Mouse (Mus musculus): ENCODE results near the gene Rnf32.

Rnf32 gene

GRCm38 (mm10) chr5:29195570-29196263, at the start of gene Rnf32:
Gene Rnf32 (plus strand): TSS chr5:29195992.
- DNase-seq (ENCODE audit: low spot score in 2 of 2) = peak; percentile 27 to 40

- no peak for DNase-seq (ENCODE audit: low spot score in 2 of 2)
Observed at GRCm38 (mm10) chr5:29150146-29150545, 45.6 kb upstream of the Rnf32 start.

GRCm38 (mm10) chr5:29159849-29160248, 35.9 kb upstream of the Rnf32 start:
- DNase-seq (ENCODE audit: low spot score in 2 of 2) = no peak

GRCm38 (mm10) chr5:29166947-29167346, 28.8 kb upstream of the Rnf32 start:
- DNase-seq (ENCODE audit: low spot score in 2 of 2) = no peak

- DNase-seq (ENCODE audit: low spot score in 2 of 2) = no peak
Observed at GRCm38 (mm10) chr5:29170193-29170592, 25.6 kb upstream of the Rnf32 start.

GRCm38 (mm10) chr5:29171165-29171564, 24.6 kb upstream of the Rnf32 start:
- no peak for DNase-seq (ENCODE audit: low spot score in 2 of 2)

GRCm38 (mm10) chr5:29186798-29187197, 9.0 kb upstream of the Rnf32 start:
- DNase-seq (ENCODE audit: low spot score in 2 of 2) = no peak

GRCm38 (mm10) chr5:29195231-29195569, 592 bp upstream of the Rnf32 start:
- no peak for DNase-seq (ENCODE audit: low spot score in 2 of 2)

GRCm38 (mm10) chr5:29196264-29196658, 469 bp downstream of the Rnf32 start:
- no peak for DNase-seq (ENCODE audit: low spot score in 2 of 2)

- no peak for DNase-seq (ENCODE audit: low spot score in 2 of 2)
Observed at GRCm38 (mm10) chr5:29197187-29197586, 1.4 kb downstream of the Rnf32 start.

GRCm38 (mm10) chr5:29198960-29199488, 3.2 kb downstream of the Rnf32 start:
- no peak for DNase-seq (ENCODE audit: low spot score in 2 of 2)

- DNase-seq (ENCODE audit: low spot score in 2 of 2) = no peak
Observed at GRCm38 (mm10) chr5:29199868-29200267, 4.1 kb downstream of the Rnf32 start.

GRCm38 (mm10) chr5:29205690-29206089, 9.9 kb downstream of the Rnf32 start:
- no peak for DNase-seq (ENCODE audit: low spot score in 2 of 2)

GRCm38 (mm10) chr5:29211980-29212555, 16.3 kb downstream of the Rnf32 start:
- no peak for DNase-seq (ENCODE audit: low spot score in 2 of 2)

GRCm38 (mm10) chr5:29217997-29218396, 22.2 kb downstream of the Rnf32 start:
- DNase-seq (ENCODE audit: low spot score in 2 of 2) = no peak

GRCm38 (mm10) chr5:29224089-29224488, 28.3 kb downstream of the Rnf32 start:
- no peak for DNase-seq (ENCODE audit: low spot score in 2 of 2)

GRCm38 (mm10) chr5:29230481-29230880, 34.7 kb downstream of the Rnf32 start:
- no peak for DNase-seq (ENCODE audit: low spot score in 2 of 2)

- no peak for DNase-seq (ENCODE audit: low spot score in 2 of 2)
Observed at GRCm38 (mm10) chr5:29238379-29238778, 42.6 kb downstream of the Rnf32 start.

GRCm38 (mm10) chr5:29244769-29245168, 49.0 kb downstream of the Rnf32 start:
- no peak for DNase-seq (ENCODE audit: low spot score in 2 of 2)

- DNase-seq (ENCODE audit: low spot score in 2 of 2) = no peak
Observed at GRCm38 (mm10) chr5:29250795-29251495, 55.2 kb downstream of the Rnf32 start.

- DNase-seq (ENCODE audit: low spot score in 2 of 2) = no peak
Observed at GRCm38 (mm10) chr5:29251496-29251873, 55.7 kb downstream of the Rnf32 start.

GRCm38 (mm10) chr5:29253876-29254275, 58.1 kb downstream of the Rnf32 start:
- no peak for DNase-seq (ENCODE audit: low spot score in 2 of 2)

GRCm38 (mm10) chr5:29270879-29271278, 75.1 kb downstream of the Rnf32 start:
- DNase-seq (ENCODE audit: low spot score in 2 of 2) = no peak
